Mouse (Mus musculus): ENCODE measurements around the gene Chmp6.

Chmp6 gene

GRCm38 (mm10) chr11:119956590-119956989, 43.3 kb downstream of the Chmp6 start:
- no peak for DNase-seq (ENCODE audit: extremely low spot score, low read depth, low spot score)

- DNase-seq (ENCODE audit: extremely low spot score, low read depth, low spot score), result no peak
These were observed 45.6 kb downstream of the Chmp6 start for GRCm38 (mm10) chr11:119958856-119959255.

GRCm38 (mm10) chr11:119959714-119960113, 46.5 kb downstream of the Chmp6 start:
- no peak for DNase-seq (ENCODE audit: extremely low spot score, low read depth, low spot score)

GRCm38 (mm10) chr11:119960671-119961070, 47.4 kb downstream of the Chmp6 start:
- no peak for DNase-seq (ENCODE audit: extremely low spot score, low read depth, low spot score)

- no peak for DNase-seq (ENCODE audit: extremely low spot score, low read depth, low spot score)
These were observed 48.3 kb downstream of the Chmp6 start for GRCm38 (mm10) chr11:119961511-119961910.

GRCm38 (mm10) chr11:119965053-119965452, 51.8 kb downstream of the Chmp6 start:
- no peak for DNase-seq (ENCODE audit: extremely low spot score, low read depth, low spot score)

GRCm38 (mm10) chr11:119966294-119966693, 53.1 kb downstream of the Chmp6 start:
- DNase-seq (ENCODE audit: extremely low spot score, low read depth, low spot score), result no peak

GRCm38 (mm10) chr11:119967401-119967800, 54.2 kb downstream of the Chmp6 start:
- no peak for DNase-seq (ENCODE audit: extremely low spot score, low read depth, low spot score)

GRCm38 (mm10) chr11:119967892-119968291, 54.7 kb downstream of the Chmp6 start:
- DNase-seq (ENCODE audit: extremely low spot score, low read depth, low spot score), result no peak
